Mouse (Mus musculus) regulatory T cell (primary cell): ENCODE measurements around the gene Atg2b.

Source experiments
- in situ Hi-C: fragments of 300-600 bp; cut with MboI, MseI; formaldehyde crosslinking; loops from one replicate; pipeline ENCODE4 v1.15.1; 2025; ENCODE audit warnings: high pct_unique_total_duplicates

Gene Atg2b

DNA sequence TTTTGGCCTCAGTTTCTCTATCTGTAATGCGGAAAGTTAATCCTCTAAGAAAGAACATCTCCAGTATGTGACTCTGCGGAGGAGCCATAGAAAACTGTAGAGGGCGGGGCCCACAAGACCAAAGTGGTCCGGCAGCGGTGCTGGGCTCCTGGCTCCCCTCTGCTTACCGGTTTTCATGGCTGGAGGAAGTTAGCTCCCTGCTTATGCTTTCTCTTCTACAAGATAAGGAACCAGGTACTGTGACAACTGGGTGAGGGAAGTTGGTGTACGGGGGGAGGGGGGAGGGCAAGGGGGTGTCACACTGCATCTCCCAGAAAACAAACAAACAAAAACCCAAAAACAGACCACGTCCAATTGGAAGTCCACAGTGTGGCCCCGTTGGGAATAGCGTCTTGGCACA is 86.5 kb downstream of the Atg2b start:
- in situ Hi-C loops, result no loop called here

DNA sequence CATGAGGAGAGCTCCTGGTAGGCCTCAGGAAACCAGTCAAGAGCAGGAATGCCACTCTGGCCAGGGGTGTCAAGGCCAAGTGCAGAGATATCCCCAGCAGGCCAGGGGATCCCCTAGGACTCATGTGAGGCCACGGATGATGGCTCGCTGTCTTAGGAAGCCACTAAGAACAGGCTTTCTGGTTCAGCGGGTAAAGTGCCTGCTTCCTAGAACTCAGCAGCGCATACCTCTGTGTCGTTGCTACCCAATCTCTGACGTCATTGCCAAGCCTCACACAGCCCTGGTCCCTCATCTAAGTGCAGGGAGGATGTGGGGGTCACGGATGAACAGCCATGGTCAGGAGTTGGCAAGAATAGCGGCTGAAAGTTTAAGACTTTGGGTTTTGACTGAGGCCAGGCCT is 87.9 kb downstream of the Atg2b start:
- in situ Hi-C loops, result no loop called here

DNA sequence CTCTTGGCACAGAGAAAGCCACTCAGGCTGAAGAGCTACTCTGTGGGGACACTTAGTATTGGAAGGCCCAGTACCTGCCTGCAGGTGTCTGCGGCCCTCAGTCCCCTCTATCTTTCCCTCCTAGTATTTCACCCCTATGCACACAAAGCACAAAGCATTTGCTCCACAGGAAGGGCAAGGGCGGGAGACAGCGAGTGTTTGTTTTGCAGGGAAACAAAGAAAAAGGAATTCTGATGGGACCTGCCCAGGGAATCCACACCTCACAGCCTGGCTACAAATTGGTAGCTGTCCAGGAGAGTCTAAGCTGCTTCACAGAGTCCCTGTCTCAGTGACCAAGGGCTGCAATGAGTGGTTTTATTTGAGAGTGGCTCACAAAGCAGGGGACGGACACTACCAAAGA is 91.5 kb downstream of the Atg2b start:
- in situ Hi-C loops, result no loop called here

DNA sequence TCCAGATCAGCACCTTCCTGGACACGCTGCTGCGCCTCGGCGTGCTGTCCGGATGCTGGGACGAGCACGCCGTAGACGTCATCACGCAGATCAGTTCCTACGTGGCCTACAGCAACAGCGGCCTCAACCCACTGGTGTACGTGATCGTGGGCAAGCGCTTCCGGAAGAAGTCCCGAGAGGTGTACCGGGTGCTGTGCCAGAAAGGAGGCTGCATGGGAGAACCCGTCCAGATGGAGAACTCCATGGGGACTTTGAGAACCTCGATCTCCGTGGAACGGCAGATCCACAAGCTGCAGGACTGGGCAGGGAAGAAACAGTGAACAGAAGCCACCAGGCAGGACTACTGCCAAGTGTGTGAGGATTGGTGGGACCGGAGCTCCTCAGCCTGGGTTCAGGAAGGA is 92.7 kb downstream of the Atg2b start:
- in situ Hi-C loops, result no loop called here

DNA sequence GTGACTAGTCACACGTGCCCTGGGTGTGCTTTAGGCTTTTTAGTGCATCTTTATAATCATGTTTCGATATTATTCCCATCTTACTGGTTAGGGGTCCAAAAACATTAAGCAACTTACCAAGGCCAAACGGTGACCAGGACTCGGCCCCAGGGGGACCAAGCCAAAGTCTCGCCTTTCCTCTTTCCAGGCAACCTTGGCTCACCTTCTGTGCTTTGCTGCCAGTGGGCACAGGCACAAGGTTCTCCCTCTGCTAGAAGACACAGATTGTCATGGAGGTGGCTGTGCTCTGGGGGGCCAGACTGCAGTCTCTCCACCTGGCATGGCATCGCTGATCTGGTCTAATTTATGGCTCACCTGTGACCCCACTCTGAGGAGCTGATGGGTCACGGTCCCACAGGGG is 94.2 kb downstream of the Atg2b start:
- in situ Hi-C loops, result no loop called here

DNA sequence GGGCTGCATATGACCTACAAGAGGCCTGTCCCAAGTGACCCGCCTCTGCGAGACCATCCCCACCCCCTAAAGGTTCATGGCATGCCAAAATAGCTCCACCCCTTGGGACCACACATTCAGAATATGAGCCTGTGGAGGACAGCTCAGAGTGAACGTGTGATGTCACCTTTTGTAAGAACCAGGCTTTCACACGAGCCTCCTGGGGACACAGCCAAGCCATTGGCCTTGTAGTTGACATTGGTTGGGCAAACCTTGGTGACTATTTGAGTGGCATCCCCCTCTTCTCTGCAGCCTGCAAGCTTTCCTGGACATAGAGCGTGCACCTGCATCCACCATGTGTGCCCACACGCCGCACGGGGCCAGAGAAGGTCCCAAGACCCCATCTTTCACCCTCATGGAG is 97.5 kb downstream of the Atg2b start:
- in situ Hi-C loops, result no loop called here

DNA sequence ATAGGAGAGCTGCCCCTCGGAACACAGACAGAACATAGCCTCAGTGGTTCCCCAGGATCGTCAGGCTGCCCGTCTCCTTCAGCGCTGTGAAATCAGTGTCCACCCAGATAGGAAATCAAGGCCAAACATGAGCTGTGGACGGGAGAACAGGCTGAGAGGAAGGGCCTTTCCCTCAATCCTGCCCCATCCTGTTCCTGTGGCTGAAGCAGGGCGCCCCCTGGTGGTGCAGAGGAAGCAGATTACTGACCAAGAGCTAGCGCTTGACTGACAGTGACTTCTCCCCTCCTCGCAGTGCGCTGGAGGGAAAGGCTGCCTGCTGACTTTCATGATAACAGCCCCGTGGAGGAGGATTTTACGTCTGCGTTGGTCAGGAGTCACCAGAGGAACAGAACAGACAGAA is 100.2 kb downstream of the Atg2b start:
- in situ Hi-C loops, result no loop called here

DNA sequence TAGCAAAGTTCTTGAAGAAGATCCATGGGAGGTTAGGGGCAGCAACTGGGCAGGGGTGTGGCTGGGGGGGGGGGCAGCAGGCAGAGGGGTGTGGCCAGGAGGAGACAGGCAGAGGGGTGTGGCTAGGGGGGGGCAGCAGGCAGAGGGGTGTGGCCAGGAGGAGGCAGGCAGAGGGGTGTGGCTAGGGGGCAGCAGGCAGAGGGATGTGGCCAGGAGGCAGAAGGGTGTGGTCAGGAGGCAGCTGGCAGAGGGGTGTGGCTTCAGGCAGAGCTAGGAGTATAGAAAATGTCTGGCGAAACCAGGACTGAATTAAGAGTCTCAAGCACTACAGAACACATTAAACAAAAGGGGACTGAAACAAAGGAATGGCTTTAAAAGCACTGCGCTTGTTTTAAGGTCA is 101.5 kb downstream of the Atg2b start:
- in situ Hi-C loops, result no loop called here

DNA sequence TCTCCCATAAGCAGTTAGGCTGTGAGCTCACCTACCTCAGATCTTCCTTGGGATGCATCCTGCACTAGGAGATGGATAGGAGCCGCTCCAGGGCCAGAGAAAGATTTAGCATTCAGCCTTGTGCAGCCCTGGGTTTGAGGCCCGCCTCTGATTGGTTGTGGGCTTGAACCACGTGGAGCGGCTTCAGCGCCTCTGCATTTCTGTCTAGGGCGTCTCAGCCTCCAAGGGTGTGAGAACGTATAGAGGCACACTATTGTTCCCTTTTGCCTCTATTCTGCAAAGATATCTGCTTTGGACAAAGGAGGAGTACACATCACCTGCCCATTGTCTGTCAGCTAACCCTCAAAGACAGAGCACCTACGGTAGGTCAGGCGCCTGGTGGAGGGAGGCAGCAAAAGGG is 102.5 kb downstream of the Atg2b start:
- in situ Hi-C loops, result no loop called here

DNA sequence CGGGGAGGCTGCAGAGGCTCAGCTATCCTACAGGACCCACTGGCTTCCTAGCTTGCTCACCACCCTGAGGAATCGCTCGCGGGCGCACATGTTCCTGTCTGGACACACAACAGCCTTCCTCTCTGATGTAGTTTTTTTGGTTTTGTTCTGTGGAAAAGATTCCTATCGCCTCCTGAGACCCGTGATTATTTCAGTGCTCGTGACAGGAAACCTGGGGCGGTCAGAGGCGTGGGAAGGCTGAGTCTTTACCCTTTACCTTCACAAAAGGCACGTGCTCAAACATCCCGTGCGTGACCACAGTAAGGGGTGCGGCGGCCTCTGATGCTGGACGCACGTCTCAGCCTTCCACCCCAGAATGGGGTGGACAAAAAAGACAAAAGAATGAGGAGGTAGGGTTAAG is 104.5 kb downstream of the Atg2b start:
- in situ Hi-C loops, result no loop called here

DNA sequence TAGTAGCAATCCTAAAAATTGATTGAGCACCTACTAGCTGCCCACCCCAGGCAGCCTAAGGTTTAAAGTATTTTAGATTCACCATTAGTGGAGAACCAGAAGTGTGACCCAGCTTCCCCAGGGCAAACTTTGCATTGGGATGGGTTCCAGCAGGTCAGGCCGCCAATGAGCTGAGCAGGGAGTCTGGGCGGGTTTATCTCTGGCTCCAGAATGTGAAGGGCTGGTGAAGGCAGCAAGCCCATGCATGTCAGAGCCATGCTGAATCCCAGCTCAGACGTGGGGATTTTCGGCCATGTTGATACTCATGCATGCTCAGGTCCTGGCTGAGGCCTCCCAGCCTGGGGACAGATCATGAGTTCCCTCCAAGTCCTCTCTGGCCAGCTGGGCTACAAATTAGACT is 110.7 kb downstream of the Atg2b start:
- in situ Hi-C loops, result no loop called here

DNA sequence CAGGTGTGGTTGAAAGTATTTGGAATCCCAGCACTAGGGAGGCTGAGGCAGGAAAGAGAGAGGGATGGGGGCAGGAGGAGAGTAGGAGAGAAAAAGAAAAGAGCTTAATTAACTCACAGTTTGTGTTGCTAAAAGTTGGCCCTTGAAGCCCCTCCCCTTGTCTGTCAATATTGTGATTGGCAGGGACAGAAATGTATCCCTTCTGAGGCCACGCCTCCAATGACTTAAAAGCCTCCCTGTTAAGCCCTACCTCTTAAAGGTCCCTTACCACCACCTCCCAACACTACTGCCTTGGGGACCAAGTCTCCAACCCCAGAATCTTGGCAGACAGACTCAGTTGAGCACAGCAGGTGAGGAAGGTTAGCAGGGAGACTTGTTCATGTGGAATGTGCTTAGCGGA is 112.4 kb downstream of the Atg2b start:
- in situ Hi-C loops, result no loop called here

DNA sequence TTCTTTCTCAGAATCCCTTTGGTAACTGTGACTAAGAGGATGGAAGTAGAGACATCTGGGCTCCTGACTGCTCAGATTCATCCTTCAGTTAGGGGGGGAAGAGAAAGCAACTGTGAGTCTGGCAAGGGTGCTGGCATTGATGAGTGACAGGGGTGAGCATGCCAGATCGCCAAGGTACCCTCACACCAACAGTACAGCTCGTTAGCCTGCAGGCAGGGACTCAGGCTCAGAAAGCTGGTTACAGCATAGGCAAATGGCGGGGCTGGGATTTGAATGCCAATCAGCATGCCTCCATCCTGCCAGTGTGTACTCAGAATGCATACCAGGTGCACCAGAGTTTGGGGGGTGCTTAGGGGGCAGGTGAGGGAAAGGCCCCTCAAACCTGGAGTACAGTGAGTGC is 113.1 kb downstream of the Atg2b start:
- in situ Hi-C loops, result no loop called here
